Mouse (Mus musculus): ENCODE results near the gene Apba1.
A peak's percentile ranks its signal among the peaks of the same experiment; 100 is the strongest.

Apba1 gene

GRCm38 (mm10) chr19:23807371-23807770, 48.7 kb downstream of the Apba1 start:
- no peak for DNase-seq

GRCm38 (mm10) chr19:23809236-23809635, 50.5 kb downstream of the Apba1 start:
- no peak for DNase-seq

- DNase-seq, result no peak
Measured at GRCm38 (mm10) chr19:23810512-23810911, 51.8 kb downstream of the Apba1 start.

GRCm38 (mm10) chr19:23810976-23811375, 52.3 kb downstream of the Apba1 start:
- no peak for DNase-seq

GRCm38 (mm10) chr19:23816762-23817161, 58.1 kb downstream of the Apba1 start:
- DNase-seq, result no peak

GRCm38 (mm10) chr19:23817196-23817595, 58.5 kb downstream of the Apba1 start:
- no peak for DNase-seq

- DNase-seq, result no peak
Measured at GRCm38 (mm10) chr19:23819882-23820281, 61.2 kb downstream of the Apba1 start.

- no peak for DNase-seq
Measured at GRCm38 (mm10) chr19:23822497-23822896, 63.8 kb downstream of the Apba1 start.

- no peak for DNase-seq
Measured at GRCm38 (mm10) chr19:23823533-23823932, 64.8 kb downstream of the Apba1 start.

- DNase-seq, result no peak
Measured at GRCm38 (mm10) chr19:23826251-23826650, 67.6 kb downstream of the Apba1 start.

- DNase-seq, result no peak
Measured at GRCm38 (mm10) chr19:23830761-23831160, 72.1 kb downstream of the Apba1 start.

GRCm38 (mm10) chr19:23833685-23834682, 75.3 kb downstream of the Apba1 start:
- DNase-seq, result peak; percentile 12

- no peak for DNase-seq
Measured at GRCm38 (mm10) chr19:23834721-23835120, 76.0 kb downstream of the Apba1 start.

GRCm38 (mm10) chr19:23855832-23856231, 97.1 kb downstream of the Apba1 start:
- no peak for DNase-seq

GRCm38 (mm10) chr19:23858091-23858490, 99.4 kb downstream of the Apba1 start:
- DNase-seq, result no peak

GRCm38 (mm10) chr19:23858781-23859180, 100.1 kb downstream of the Apba1 start:
- DNase-seq, result no peak

- DNase-seq, result peak; percentile 71
Measured at GRCm38 (mm10) chr19:23860151-23860820, 101.6 kb downstream of the Apba1 start.

- DNase-seq, result peak; percentile 34
Measured at GRCm38 (mm10) chr19:23862736-23863135, 104.0 kb downstream of the Apba1 start.

- DNase-seq, result no peak
Measured at GRCm38 (mm10) chr19:23863959-23864358, 105.3 kb downstream of the Apba1 start.

GRCm38 (mm10) chr19:23866045-23866444, 107.4 kb downstream of the Apba1 start:
- DNase-seq, result no peak

GRCm38 (mm10) chr19:23867052-23867451, 108.4 kb downstream of the Apba1 start:
- DNase-seq, result no peak

- no peak for DNase-seq
Measured at GRCm38 (mm10) chr19:23867589-23867988, 108.9 kb downstream of the Apba1 start.

GRCm38 (mm10) chr19:23874502-23874901, 115.8 kb downstream of the Apba1 start:
- DNase-seq, result no peak

GRCm38 (mm10) chr19:23875819-23876218, 117.1 kb downstream of the Apba1 start:
- no peak for DNase-seq

Measured in embryo, embryonic 11 days (tissue).